Mouse (Mus musculus): ENCODE results near the gene Ptk7. TPM values are rescaled to one million over a fixed set of nuclear protein-coding genes. Genes with fewer than 3 reads are reported as not detected.

The Ptk7 gene
- total and polyA plus RNA-seq, 3 experiments = 0.11 to 4.8 (median 0.29) TPM

- H3K4me1 ChIP-seq (ENCODE audit: control insufficient read depth in 1 of 2, insufficient read depth in 2 of 2) = peaks cover 18 to 38% of the 10 kb centered on the region in 2 experiments
- H3K4me2 ChIP-seq (ENCODE audit: insufficient read depth, low read depth, poor library complexity, severe bottlenecking) = peak overlapping the region; percentile 44
- no peak overlapping the region for H3K27ac ChIP-seq (ENCODE audit: insufficient read depth, low read depth)
- DNase-seq (ENCODE audit: extremely low read depth) = no peak
- peaks cover 33 to 61% of the 10 kb centered on the region in 2 experiments for H3K36me3 ChIP-seq (replicated peaks in 1 of 2; ENCODE audit: control insufficient read depth in 1 of 2, insufficient read depth in 1 of 2, low read length in 1 of 2)
- no peak overlapping the region for H3K9ac ChIP-seq (ENCODE audit: insufficient read depth, low read depth)
- H3K79me2 ChIP-seq (replicated peaks; ENCODE audit: control insufficient read depth, extremely low read depth, insufficient read depth, poor library complexity, severe bottlenecking) = peaks cover 20% of the 10 kb centered on the region
- H3K27me3 ChIP-seq (replicated peaks) = no peaks in the 10 kb centered on the region
- H3K9me3 ChIP-seq (replicated peaks; ENCODE audit: low read length) = no peaks in the 10 kb centered on the region
- in situ Hi-C loops (cut with MboI; ENCODE audit: low pct_ligation_motif_present, low pct_unique_long_range_greater_than_20kb, low sequenced_read_pairs) (no loop called here), dilution Hi-C loops (cut with MboI; ENCODE audit: extremely low pct_ligation_motif_present, extremely low pct_unique_long_range_greater_than_20kb, low sequenced_read_pairs) (no loop called here)
- H3K4me3 ChIP-seq (replicated peaks in 1 of 3; ENCODE audit: low read depth in 2 of 3, low read length in 2 of 3, poor library complexity in 1 of 3) = no peak overlapping the region
- TF ChIP-seq IRF4 (IDR thresholded peaks at IDR 0.05; ENCODE audit: low read depth, low read length) (peak; percentile 52; the same call in 1 of the 2 replicates), MEF2A (IDR thresholded peaks at IDR 0.05; ENCODE audit: borderline replicate concordance, low read depth, low read length) (no peak), CTCF (conservative IDR thresholded peaks at IDR 0.05 in 1 of 2, IDR thresholded peaks at IDR 0.05 in 1 of 2; ENCODE audit: low read depth in 2 of 2, low read length in 2 of 2) (no peak)
These were observed 77.2 kb downstream of the Ptk7 start for GRCm38 (mm10) chr17:46552151-46552550.

GRCm38 (mm10) chr17:46551369-46551768 is 77.9 kb downstream of the Ptk7 start:
- H3K4me1 ChIP-seq (ENCODE audit: control insufficient read depth in 1 of 2, insufficient read depth in 2 of 2) = peaks cover 18 to 32% of the 10 kb centered on the region in 2 experiments
- no peak overlapping the region for H3K4me3 ChIP-seq (replicated peaks in 1 of 3; ENCODE audit: low read depth in 2 of 3, low read length in 2 of 3, poor library complexity in 1 of 3)
- H3K27me3 ChIP-seq (replicated peaks) = no peaks in the 10 kb centered on the region
- no peak overlapping the region for H3K9ac ChIP-seq (ENCODE audit: insufficient read depth, low read depth)
- no peak for TF ChIP-seq CHD2 (IDR thresholded peaks at IDR 0.05; ENCODE audit: low read length)
- TF ChIP-seq ZKSCAN1 (IDR thresholded peaks at IDR 0.05; ENCODE audit: borderline replicate concordance, low read depth, low read length) = no peak
- no peak for TF ChIP-seq PAX5 (IDR thresholded peaks at IDR 0.05; ENCODE audit: low read length)
- no peak for TF ChIP-seq IRF4 (IDR thresholded peaks at IDR 0.05; ENCODE audit: low read depth, low read length)
- TF ChIP-seq ETS1 (conservative IDR thresholded peaks at IDR 0.05; ENCODE audit: low read depth, low read length) = no peak
- TF ChIP-seq CHD1 (IDR thresholded peaks at IDR 0.05; ENCODE audit: low read depth, low read length) = no peak
- no peak for TF ChIP-seq MYC (IDR thresholded peaks at IDR 0.05; ENCODE audit: low read depth, low read length)
- no peak for TF ChIP-seq MAX (IDR thresholded peaks at IDR 0.05; ENCODE audit: low read length)
- no peak for TF ChIP-seq KAT2A (IDR thresholded peaks at IDR 0.05; ENCODE audit: insufficient replicate concordance, low read length)
- TF ChIP-seq ZC3H11A (IDR thresholded peaks at IDR 0.05; ENCODE audit: low read depth, low read length) = no peak
- no peak for TF ChIP-seq UBTF (IDR thresholded peaks at IDR 0.05; ENCODE audit: low read depth, low read length)
- no peak for TF ChIP-seq ELF1 (IDR thresholded peaks at IDR 0.05; ENCODE audit: low read depth, low read length)
- no peak for TF ChIP-seq MAFK (IDR thresholded peaks at IDR 0.05; ENCODE audit: insufficient replicate concordance, low read length)
- TF ChIP-seq SIN3A (IDR thresholded peaks at IDR 0.05; ENCODE audit: low read length) = no peak
- TF ChIP-seq JUN (IDR thresholded peaks at IDR 0.05; ENCODE audit: insufficient read depth, low read depth, low read length) = no peak
- no peak for TF ChIP-seq HCFC1 (IDR thresholded peaks at IDR 0.05; ENCODE audit: low read depth, low read length)
- peaks cover 20% of the 10 kb centered on the region for H3K79me2 ChIP-seq (replicated peaks; ENCODE audit: control insufficient read depth, extremely low read depth, insufficient read depth, poor library complexity, severe bottlenecking)
- dilution Hi-C loops (cut with MboI; ENCODE audit: extremely low pct_ligation_motif_present, extremely low pct_unique_long_range_greater_than_20kb, low sequenced_read_pairs) (no loop called here), in situ Hi-C loops (cut with MboI; ENCODE audit: low pct_ligation_motif_present, low pct_unique_long_range_greater_than_20kb, low sequenced_read_pairs) (no loop called here)
- no peaks in the 10 kb centered on the region for H3K9me3 ChIP-seq (replicated peaks; ENCODE audit: low read length)
- H3K27ac ChIP-seq (ENCODE audit: insufficient read depth, low read depth) = no peak overlapping the region
- peaks cover 33 to 67% of the 10 kb centered on the region in 2 experiments for H3K36me3 ChIP-seq (replicated peaks in 1 of 2; ENCODE audit: control insufficient read depth in 1 of 2, insufficient read depth in 1 of 2, low read length in 1 of 2)
- DNase-seq (ENCODE audit: extremely low read depth) = no peak
- no peak overlapping the region for H3K4me2 ChIP-seq (ENCODE audit: insufficient read depth, low read depth, poor library complexity, severe bottlenecking)
